Mouse (Mus musculus) lung, embryonic 14.5 days (tissue): ENCODE results near the gene Epb41. TPM values are rescaled to one million over a fixed set of nuclear protein-coding genes. Genes with fewer than 3 reads are reported as not detected.
A peak's percentile ranks its signal among the peaks of the same experiment; 100 is the strongest.

Experiments used
- ATAC-seq: fragments of 200-750 bp; cut with Nextera tagmentation; 2 replicates; pipeline ENCODE4 v1.8.0; 2017; ENCODE audit warnings: mild to moderate bottlenecking, moderate TSS enrichment, moderate library complexity; ENCODE audit not compliant: insufficient read depth
- DNase-seq: peaks from one replicate; pipeline ENCODE4 v3.0.0-alpha.2; 2015
- H3K27ac ChIP-seq: fragments of 300-500 bp; sonication (generic); 2 replicates; pipeline ENCODE4 v1.5.1; 2014; ENCODE audit warnings: low read depth, mild to moderate bottlenecking, moderate library complexity
- H3K27me3 ChIP-seq: fragments of 300-500 bp; sonication (generic); 2 replicates; pipeline ENCODE4 v1.6.1; 2014; ENCODE audit warnings: low read length, control low read depth; ENCODE audit not compliant: insufficient read depth
- H3K36me3 ChIP-seq: fragments of 300-500 bp; sonication (generic); 2 replicates; pipeline ENCODE4 v1.6.1; 2014; ENCODE audit warnings: control low read depth; ENCODE audit not compliant: insufficient read depth
- H3K4me1 ChIP-seq: fragments of 300-500 bp; sonication (generic); 2 replicates; pipeline ENCODE4 v1.6.1; 2014; ENCODE audit warnings: antibody characterized with exemption, control low read depth; ENCODE audit not compliant: insufficient read depth
- H3K4me2 ChIP-seq: fragments of 300-500 bp; sonication (generic); 2 replicates; pipeline ENCODE4 v1.6.1; 2014; ENCODE audit warnings: mild to moderate bottlenecking
- H3K4me3 ChIP-seq: fragments of 300-500 bp; sonication (generic); 2 replicates; pipeline ENCODE4 v1.5.1; 2014; ENCODE audit warnings: low read depth, low read length
- H3K9ac ChIP-seq: fragments of 300-500 bp; sonication (generic); 2 replicates; pipeline ENCODE4 v1.6.1; 2014
- H3K9me3 ChIP-seq: fragments of 300-500 bp; sonication (generic); 2 replicates; pipeline ENCODE4 v1.6.1; 2016; ENCODE audit warnings: low read depth, low read length, control low read depth
- CTCF ChIP-seq: IDR thresholded peaks from 2 replicates; pipeline ENCODE4 v1.5.1; 2016; ENCODE audit warnings: antibody characterized with exemption, low read depth
- WGBS: fragments of 180-500 bp; shearing (Covaris S2); extraction: QIAGEN DNeasy Blood & Tissue Kit; methylation state at CpG from one replicate; pipeline ENCODE4 v1.1.7; 2014; 5-methylcytosine and 5-hydroxymethylcytosine counted together
- polyA plus RNA-seq: library from polyadenylated mRNA; unstranded; fragments of >200 nt; fragmentation: Nextera tagmentation; extraction: Ambion mirVana; gene quantifications from 2 replicates; pipeline ENCODE4 v1.2.1, GENCODE M21; 2014

Epb41 gene
- polyA plus RNA-seq, 1 experiment from 2014 or later, result 86.3 TPM

DNA sequence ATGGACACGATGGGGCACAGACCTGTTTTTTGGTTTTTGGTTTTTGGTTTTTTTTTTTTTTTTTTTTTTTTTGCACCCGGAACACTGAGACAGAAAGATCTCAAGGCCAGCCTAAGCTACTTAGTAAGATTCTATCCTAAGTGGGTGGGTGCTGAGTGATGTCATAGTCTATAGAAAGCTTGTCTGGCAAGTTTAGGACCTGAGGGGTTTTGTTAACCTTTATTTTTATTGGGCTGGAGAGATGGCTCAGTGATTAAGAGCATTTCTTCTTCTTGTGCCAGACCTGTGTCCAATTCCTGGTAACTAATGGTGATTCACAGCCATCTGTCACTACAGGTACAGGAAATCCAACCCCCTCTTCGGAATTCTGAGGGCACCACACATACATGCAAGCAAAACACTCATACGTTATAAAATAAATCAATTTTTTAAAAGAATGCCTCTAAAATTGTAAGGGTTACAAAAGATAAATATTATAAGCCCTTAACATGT lies 5.4 kb upstream of the Epb41 start:
- ATAC-seq, result no peak
- H3K9ac ChIP-seq, result no peak overlapping the region
- no peak overlapping the region for H3K4me3 ChIP-seq
- WGBS, result 57% methylated on average over 4 of the region's 4 CpGs
- no peak overlapping the region for H3K27ac ChIP-seq
- no peak overlapping the region for H3K4me2 ChIP-seq
- H3K36me3 ChIP-seq, result no peaks in the 10 kb centered on the region
- DNase-seq, result no peak
- no peaks in the 10 kb centered on the region for H3K27me3 ChIP-seq
- TF ChIP-seq CTCF, result no peak
- peaks cover 4% of the 10 kb centered on the region; the same call in 1 of the 2 replicates for H3K4me1 ChIP-seq
- H3K9me3 ChIP-seq, result no peaks in the 10 kb centered on the region

DNA sequence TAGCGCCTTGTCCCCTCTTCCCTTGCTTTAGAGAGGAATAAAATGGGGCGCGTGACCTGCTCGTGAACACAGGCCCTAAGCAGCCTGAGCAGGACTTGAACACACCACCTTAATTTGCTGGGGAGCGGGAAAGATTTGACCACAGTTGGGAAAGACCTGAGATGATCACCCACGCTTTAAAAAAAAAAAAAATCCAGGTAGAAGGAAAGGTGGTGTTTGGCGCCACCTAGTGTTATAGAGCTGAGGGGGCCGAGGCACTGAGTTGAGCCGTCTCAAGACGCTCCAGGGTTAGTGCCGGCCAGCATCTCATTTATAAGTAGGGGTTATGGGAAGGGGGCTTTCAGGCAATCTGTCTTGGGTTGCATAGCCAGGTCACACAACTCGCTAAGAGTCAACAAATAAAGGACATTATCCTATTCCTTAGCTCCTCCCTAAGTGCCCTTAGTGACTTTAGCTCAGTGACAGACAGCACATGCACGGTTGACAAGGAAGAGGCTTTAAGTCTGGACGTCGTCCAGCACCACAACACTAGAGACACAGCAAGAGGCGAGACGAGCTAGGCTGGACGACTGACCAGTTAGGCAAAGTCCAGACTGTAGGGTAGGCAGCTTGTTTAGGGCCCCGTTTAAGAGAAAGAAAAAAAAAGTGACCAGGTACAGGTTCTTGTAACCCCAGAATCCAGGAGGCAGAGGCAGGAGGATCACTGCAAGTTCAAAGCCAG lies 4.6 kb upstream of the Epb41 start:
- Histone ChIP-seq H3K9ac (no peak overlapping the region), H3K9me3 (no peaks in the 10 kb centered on the region), H3K4me2 (0 out of 2 replicates have a peak overlapping the region, but pooled peaks have one; percentile 23), H3K27me3 (no peaks in the 10 kb centered on the region), H3K4me1 (peaks cover 4% of the 10 kb centered on the region; the same call in 1 of the 2 replicates), H3K27ac (no peak overlapping the region), H3K4me3 (no peak overlapping the region), H3K36me3 (no peaks in the 10 kb centered on the region)
- DNase-seq (peak; percentile 88), ATAC-seq (no peak)
- 12% methylated on average over 19 of the region's 19 CpGs for WGBS
- TF ChIP-seq CTCF, result peak; percentile 87

DNA sequence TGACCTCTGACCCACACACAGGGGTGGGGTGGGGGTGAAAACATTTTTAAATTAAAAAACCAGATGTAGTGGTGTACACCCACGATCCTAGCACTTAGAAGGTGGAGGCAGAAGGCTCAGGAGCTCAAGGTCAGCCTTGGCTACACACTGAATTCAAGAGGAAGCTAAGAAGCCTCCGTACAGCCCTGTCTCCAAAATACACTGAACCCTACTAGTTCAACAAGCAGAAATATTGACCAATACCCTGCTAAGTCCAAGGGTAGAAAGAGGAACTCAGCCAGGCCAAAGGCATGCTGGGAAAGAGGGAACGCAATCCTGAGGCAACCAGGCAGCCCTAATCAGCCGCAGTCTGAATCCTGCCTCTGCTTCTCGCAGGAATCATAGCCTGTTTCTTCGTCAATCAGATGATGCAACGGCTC lies 3.2 kb upstream of the Epb41 start:
- Histone ChIP-seq H3K4me3 (no peak overlapping the region), H3K4me1 (peaks cover 4% of the 10 kb centered on the region; the same call in 1 of the 2 replicates), H3K9me3 (no peaks in the 10 kb centered on the region), H3K9ac (no peak overlapping the region), H3K4me2 (0 out of 2 replicates have a peak overlapping the region, but pooled peaks have one; percentile 10), H3K27me3 (no peaks in the 10 kb centered on the region), H3K27ac (no peak overlapping the region), H3K36me3 (no peaks in the 10 kb centered on the region)
- WGBS, result 57% methylated on average over 7 of the region's 7 CpGs
- no peak for TF ChIP-seq CTCF
- peak; percentile 26 for DNase-seq
- no peak for ATAC-seq

DNA sequence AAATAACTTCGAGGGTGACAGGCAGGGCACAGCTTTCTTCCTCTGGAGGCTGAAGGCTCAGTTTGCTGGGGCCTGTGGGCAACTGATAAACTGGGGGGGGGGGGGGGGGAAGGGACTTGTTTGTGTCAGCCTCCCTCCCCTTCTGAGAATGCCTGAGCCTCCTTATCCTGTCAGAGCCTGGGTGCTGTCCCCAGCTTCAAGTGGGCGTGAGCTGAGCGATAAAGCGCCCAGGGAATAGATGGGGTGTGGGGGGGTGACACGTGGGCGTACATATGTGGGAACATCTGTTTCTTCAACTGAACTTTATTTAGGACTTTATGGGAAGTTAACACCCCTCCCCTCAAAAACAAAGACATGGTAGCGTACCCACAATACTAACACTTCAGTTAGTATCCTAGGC lies 2.3 kb upstream of the Epb41 start:
- no peak overlapping the region for H3K4me3 ChIP-seq
- peaks cover 4% of the 10 kb centered on the region; the same call in 1 of the 2 replicates for H3K4me1 ChIP-seq
- peak overlapping the region; percentile 49 for H3K4me2 ChIP-seq
- DNase-seq (no peak), ATAC-seq (no peak)
- no peak for TF ChIP-seq CTCF
- WGBS, result 60% methylated on average over 7 of the region's 7 CpGs
- no peak overlapping the region; the same call in 1 of the 2 replicates for H3K9ac ChIP-seq
- H3K9me3 ChIP-seq, result no peaks in the 10 kb centered on the region
- no peaks in the 10 kb centered on the region for H3K36me3 ChIP-seq
- H3K27me3 ChIP-seq, result no peaks in the 10 kb centered on the region
- peak overlapping the region; percentile 87 for H3K27ac ChIP-seq

DNA sequence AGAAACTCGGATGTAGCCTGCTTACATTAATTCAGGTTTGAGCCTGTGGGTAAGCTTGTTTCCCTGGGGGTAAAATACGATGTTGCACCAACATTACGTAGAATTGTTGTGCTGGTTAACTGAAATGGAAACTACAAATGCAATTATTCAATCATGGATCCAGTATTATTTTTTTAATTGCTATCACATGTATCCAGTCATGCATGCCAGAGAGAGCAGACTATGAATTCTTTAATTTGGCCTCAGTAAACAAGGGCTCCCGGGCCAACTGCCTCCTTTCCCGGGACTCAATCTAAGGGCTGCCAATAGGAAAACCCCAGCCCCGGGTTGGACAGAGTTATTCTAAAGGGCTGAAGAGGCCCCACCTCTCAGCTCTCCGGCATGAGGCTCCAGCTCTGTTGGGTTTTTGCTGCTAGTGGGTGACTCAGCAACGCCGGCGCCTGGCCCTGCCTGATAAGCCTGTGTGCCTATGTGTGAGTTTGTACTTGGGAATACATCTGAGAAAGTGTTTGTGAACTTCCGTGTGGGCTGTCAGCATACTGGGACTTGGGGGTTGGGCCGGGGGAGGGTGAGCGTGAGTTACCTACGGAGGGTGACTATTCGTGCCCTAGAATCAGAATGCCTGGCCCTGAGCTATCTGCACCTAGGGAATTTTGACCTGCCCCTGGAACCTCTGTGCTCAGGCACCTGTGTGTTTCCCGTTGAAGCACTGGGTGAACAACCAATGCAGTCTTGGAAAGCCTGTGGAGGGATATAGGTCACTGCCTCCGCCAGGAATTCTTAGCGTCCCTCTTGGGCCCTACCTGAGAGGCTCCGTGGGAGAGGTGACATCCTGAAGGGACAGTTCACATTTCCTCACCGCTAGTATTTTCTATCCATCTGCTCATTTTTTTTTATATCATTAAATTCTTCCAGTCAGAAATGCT lies 1.6 kb upstream of the Epb41 start:
- Histone ChIP-seq H3K9me3 (no peaks in the 10 kb centered on the region), H3K4me2 (peak overlapping the region; percentile 49), H3K4me1 (peaks cover 4% of the 10 kb centered on the region; the same call in 1 of the 2 replicates), H3K27ac (peak overlapping the region; percentile 87), H3K4me3 (peak overlapping the region; percentile 6; the same call in 1 of the 2 replicates), H3K9ac (no peak overlapping the region), H3K27me3 (no peaks in the 10 kb centered on the region), H3K36me3 (no peaks in the 10 kb centered on the region)
- DNase-seq, result peak; percentile 75
- ATAC-seq, result peak; percentile 39
- TF ChIP-seq CTCF, result no peak
- 23% methylated on average over 20 of the region's 20 CpGs for WGBS

DNA sequence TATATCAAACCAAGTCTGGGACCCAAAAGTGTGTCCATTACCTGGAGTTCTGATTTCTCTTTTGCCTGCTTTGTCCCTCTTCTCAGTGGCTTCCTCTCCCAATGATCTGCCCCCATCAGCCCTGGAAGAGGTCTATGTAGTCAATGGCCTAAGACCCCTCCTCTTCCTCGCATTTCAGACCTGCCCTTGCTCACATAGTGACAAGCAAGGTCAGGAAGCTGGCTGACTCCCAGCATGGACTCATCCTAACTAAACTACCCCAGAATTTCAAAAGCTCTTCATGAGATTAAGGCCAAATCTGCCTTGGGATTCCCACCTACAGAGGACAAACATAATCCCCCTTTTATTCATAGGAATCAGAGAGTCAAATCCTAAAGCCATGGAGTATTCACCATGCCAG lies 675 bp upstream of the Epb41 start:
- Histone ChIP-seq H3K9ac (no peak overlapping the region), H3K36me3 (no peaks in the 10 kb centered on the region), H3K27ac (peak overlapping the region; percentile 87), H3K4me3 (no peak overlapping the region; the same call in 1 of the 2 replicates), H3K9me3 (no peaks in the 10 kb centered on the region), H3K27me3 (no peaks in the 10 kb centered on the region), H3K4me2 (peak overlapping the region; percentile 99), H3K4me1 (peaks cover 4% of the 10 kb centered on the region; the same call in 1 of the 2 replicates)
- TF ChIP-seq CTCF, result no peak
- WGBS, result 41% methylated on average over 1 of the region's 1 CpGs
- no peak for DNase-seq
- ATAC-seq, result no peak
